Mouse (Mus musculus) macrophage (primary cell): Measurements from ENCODE around the gene Exosc1. TPM values are rescaled to one million over a fixed set of nuclear protein-coding genes. Genes with fewer than 3 reads are reported as not detected.

Source experiments
- polyA plus RNA-seq: library from polyadenylated mRNA; stranded (reverse); fragments of 250-400 nt; gene quantifications from 3 replicates; pipeline ENCODE4 v1.2.4, GENCODE M21; 2018; ENCODE audit warnings: inconsistent platforms

The Exosc1 gene
- polyA plus RNA-seq, 1 experiment from 2014 or later, result 36.0 TPM

Other genes with a start within 250 kb of the Exosc1 start
- gene Slit1, start 189.8 kb downstream of the Exosc1 start, polyA plus RNA-seq, result 1.2 to 6.7 TPM (median 3.4 TPM) in 3 replicates
- gene Arhgap19, start 131.4 kb downstream of the Exosc1 start, polyA plus RNA-seq, result 95.1 to 159 TPM (median 112 TPM) in 3 replicates
- gene Frat1, start 103.5 kb downstream of the Exosc1 start, polyA plus RNA-seq, result 0.36 to 3.2 TPM (median 1.3 TPM) in 3 replicates
- 0.41 to 4.5 TPM (median 3.0 TPM) in 3 replicates for gene Frat2, start 85.3 kb downstream of the Exosc1 start, polyA plus RNA-seq
- 3.8 to 15.5 TPM (median 6.8 TPM) in 3 replicates for gene Rrp12, start 37.2 kb downstream of the Exosc1 start, polyA plus RNA-seq
- gene Pgam1, start 21.5 kb downstream of the Exosc1 start, polyA plus RNA-seq, result 316 to 518 TPM (median 374 TPM) in 3 replicates
- 17.4 to 32.6 TPM (median 29.9 TPM) in 3 replicates for gene Zdhhc16, start 57 bp upstream of the Exosc1 start, polyA plus RNA-seq
- 20.9 to 26.5 TPM (median 24.4 TPM) in 3 replicates for gene Mms19, start 47.7 kb upstream of the Exosc1 start, polyA plus RNA-seq
- gene Ubtd1, start 48.3 kb upstream of the Exosc1 start, polyA plus RNA-seq, result 25.8 to 42.9 TPM (median 41.2 TPM) in 3 replicates
- gene Ankrd2, start 102.6 kb upstream of the Exosc1 start, polyA plus RNA-seq, result not detected in 3 replicates
- gene Hoga1, start 112.2 kb upstream of the Exosc1 start, polyA plus RNA-seq, result 1.3 to 2.2 TPM (median 1.9 TPM) in 3 replicates
- 0.19 to 0.27 TPM (median 0.27 TPM) in 3 replicates for gene 4933411K16Rik, start 118.8 kb upstream of the Exosc1 start, polyA plus RNA-seq
- gene Morn4, start 152.9 kb upstream of the Exosc1 start, polyA plus RNA-seq, result 2.7 to 5.4 TPM (median 5.3 TPM) in 3 replicates
- 62.5 to 98.7 TPM (median 75.6 TPM) in 3 replicates for gene Pi4k2a, start 157.0 kb upstream of the Exosc1 start, polyA plus RNA-seq
- gene Avpi1, start 195.6 kb upstream of the Exosc1 start, polyA plus RNA-seq, result 3.0 to 9.5 TPM (median 6.7 TPM) in 3 replicates
- gene Marveld1, start 214.0 kb upstream of the Exosc1 start, polyA plus RNA-seq, result 2.9 to 12.9 TPM (median 8.4 TPM) in 3 replicates
- gene Zfyve27, start 230.5 kb upstream of the Exosc1 start, polyA plus RNA-seq, result 10.8 to 19.0 TPM (median 16.4 TPM) in 3 replicates